Mouse (Mus musculus): ENCODE measurements at regions not wholly inside any gene's neighbourhood (a gene's known extent, or its start where the extent isn't known, plus 50 kb on each side); places are given as distances from the start of the nearest gene placed in this dataset.

DNA sequence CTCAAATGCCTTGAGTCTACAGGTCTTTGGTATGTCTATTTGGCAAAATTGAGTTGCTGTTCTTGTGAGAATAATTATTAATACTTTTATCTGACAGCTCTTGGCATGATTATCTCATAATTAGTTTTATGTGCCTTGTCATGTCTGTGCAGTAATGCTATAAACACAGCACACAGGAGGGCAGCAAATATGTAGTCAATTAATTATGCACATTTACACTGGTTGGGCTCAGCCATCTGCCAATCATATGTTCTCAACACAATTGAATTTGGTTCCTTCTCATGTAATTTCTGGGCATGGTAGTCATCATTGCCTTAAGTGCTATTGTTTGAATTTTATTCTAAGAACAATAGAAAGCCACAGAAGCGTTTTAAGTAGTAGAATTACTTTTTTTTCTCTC lies 1650.7 kb upstream of the Tenm2 start:
- ChIA-PET POLR2A (no interaction called here), CTCF (interaction anchor here in 1 of 4 experiments (0.5 to 0.6 kb wide), 2 partner anchors 103 to 205 kb away, joined by 3 read pairs; no protein-coding TSS in a partner anchor)

DNA sequence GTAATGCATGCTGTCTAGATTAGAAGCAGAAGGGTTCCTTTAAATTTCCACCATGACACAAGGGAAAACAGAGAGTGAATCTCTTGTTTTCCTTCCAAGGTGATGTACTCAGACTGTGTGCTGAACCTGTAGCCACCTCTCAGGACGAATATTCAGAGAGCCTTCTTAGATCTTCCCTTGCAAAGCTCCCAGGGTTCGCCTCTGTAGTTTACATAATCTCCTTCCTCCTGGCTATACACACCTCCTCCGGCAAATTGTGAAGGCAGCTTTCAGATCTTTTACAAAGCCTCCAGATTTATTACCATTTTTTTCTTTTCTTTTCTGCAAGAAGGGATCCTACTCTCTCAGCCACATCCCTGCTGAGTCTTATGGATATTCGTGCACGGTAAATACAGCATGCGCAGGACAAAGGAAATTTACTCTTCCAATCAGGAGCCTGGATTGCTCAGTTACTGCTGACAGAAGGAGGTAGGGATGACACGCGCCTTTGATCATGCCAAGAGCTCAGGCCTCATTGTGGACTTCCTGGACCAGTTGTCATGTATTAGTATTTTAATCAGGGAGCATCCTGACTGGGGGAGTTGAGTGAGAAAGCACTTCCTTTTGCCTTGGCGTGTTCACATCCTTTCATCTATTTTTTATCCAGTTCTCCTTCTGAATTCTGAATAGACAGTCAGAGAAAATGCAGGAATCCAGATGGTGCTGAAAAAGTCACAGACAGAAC lies 1626.0 kb upstream of the Tenm2 start:
- ChIA-PET POLR2A (no interaction called here), CTCF (interaction anchor here in 1 of 4 experiments (0.5 kb wide), 1 partner anchor 488 kb away, joined by 3 read pairs; no protein-coding TSS in a partner anchor)

DNA sequence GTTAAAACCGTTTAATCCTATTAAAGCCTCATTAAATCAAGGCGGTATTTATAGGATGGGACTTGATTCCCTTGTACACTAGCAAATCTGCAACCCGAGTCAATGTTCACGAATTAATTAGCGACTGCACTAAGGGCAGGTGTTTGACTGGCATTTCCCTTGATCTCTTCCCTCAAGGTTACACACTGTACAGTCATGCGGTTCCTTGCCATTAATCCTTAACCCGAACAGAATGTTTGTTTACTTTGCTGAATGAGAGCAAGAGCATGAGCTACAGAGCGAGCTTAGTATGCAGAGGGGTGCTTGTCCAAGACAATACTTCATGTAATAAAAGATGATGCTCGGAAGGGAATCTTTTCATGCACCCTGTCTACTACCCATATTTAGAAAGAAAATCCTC lies 1620.9 kb upstream of the Tenm2 start:
- ChIA-PET POLR2A (no interaction called here), CTCF (no interaction called here)

DNA sequence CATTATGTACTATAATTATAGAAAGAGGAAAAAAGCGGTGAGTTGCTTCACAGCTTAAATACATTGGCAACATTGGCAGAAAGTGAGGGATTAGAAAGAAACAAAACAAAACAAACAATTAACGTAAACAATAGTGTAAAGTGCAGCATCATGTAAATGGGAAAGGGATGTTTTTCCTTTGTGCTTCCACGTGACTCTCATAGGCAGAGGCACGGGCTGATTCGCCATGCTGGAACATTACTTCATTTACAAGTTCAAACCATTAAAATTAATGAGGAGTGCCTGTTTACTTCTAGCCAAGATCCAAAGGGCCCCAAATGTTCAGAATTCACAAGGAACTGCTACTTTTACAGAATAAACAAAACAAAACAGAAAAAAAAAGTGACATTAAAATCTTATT lies 1593.4 kb upstream of the Tenm2 start:
- POLR2A ChIA-PET: no interaction called here
- CTCF ChIA-PET: no interaction called here

DNA sequence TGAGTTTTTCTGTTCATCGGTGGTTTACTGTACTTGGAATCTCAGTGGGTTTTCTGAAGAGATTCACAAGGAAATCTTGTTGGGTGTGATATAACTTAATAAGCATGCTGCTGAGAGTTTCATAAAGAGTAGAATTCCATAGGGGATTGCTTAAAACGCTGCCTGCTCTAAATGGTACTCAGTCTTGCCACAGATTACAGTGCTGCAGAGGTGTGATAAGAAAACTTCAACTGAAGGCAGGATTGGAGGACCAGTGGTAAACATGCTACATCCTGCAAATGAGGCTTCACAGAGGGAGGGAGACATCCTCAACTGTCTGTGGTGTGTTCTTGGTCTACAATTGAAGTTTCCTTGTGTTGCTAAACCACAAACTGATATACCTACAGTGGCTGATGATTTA lies 1592.6 kb upstream of the Tenm2 start:
- CTCF ChIA-PET: no interaction called here
- POLR2A ChIA-PET: no interaction called here

DNA sequence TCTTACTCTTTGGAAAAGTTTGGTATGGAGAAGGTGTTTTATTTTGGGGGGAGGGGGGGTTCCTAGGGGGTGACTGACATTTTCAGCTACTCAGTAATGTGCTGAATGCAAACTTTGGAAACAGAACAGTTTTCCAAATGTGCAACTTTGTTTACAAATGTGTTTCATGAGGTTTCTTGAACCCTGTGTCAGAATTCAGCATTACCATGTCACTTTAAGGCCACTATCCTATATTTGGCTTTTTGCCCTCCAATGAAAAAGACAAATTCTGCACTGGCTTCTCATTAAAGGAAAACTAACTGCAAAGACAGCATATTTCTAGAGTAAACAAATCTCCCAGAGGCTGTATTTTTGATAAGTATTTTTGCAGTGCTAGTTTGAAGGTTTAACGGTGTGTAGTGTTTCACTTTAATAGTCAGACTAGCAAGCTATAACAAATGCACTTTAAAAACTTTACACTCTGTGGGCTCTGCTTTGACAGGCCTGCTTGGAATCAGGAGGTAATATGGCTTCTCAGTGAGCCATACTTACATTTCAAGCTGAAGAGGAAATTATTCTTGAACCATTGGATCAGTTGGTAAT lies 1589.5 kb upstream of the Tenm2 start:
- CTCF ChIA-PET: no interaction called here

DNA sequence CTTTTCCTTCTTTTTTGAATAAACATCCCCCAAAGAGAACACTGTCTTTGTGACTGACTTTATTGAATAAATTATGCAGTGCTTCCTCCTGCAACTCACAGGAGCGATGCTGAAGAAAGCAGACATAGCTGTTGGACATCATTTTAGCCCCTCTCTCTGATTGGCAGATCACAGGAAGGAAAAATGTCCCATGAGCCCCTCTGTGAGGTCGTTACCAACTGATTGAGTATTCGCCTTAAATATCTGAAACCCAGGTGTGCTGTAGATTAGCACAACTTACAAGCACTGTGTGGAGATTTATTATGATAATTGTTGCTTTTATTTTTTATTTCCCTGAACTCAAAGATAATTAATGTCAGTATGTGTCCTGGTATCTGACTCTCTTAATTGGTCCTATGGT lies 1582.4 kb upstream of the Tenm2 start:
- ChIA-PET CTCF (no interaction called here), POLR2A (no interaction called here)

More for the DNA sequence above, 1589.5 kb upstream of the Tenm2 start:
- POLR2A ChIA-PET: no interaction called here

DNA sequence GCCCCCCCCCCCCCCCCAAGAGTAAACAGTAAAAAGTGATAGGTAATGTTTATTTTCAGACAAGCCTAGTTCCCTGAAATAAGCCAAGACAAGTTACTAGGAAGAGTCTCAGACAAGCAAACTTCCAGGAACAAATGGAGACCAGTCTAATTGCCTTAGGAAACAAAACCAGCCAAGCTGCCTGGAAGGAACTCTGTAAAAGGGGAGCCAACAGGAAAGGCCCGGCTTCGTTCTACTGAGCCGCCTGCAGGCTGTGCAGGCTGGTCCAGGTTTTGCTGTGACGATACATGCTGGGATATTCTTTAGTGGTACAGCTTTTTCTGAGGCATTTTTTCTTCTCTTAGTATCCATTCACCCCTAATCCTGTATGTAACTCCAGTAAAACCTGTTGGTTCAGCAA lies 1547.8 kb upstream of the Tenm2 start:
- ChIA-PET POLR2A (no interaction called here), CTCF (no interaction called here)

DNA sequence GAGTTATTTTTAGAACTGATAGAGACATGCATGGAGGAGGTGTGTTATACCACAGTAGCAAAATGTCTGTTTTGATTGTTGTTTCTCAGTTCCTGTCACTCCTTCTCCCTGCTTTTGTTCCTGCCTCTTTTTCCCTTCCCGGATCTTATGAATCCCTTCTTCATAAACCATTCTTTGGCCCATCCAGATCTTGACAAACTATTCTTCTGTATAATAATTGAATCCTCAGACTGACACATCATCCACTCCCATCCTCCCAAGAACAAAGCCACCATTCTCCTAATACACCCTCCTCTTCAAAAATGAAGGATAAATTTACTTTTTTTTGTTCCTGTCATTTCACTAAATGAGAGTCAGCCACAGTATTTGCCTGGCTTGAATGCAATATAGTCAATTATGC lies 1543.8 kb upstream of the Tenm2 start:
- CTCF ChIA-PET: no interaction called here
- POLR2A ChIA-PET: no interaction called here

DNA sequence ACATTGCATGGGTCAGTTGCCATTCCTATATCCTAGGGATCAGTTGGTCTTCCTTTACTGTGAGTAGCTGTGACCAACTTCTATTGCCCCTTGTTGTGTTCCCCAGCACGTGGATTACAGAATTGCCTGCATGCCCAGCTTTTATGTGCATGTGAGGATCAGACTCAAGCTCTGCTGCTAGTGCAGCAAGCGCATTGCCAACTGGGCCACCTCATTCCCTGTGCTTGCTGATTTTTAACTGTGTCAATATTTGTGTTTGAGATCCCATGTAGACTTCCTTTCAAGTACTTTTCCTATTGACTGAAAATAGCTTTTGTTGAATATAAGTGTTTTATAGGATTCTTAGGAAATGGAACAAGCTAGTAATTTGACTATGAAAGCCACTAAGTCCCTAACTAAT lies 1526.5 kb upstream of the Tenm2 start:
- POLR2A ChIA-PET: no interaction called here
- CTCF ChIA-PET: no interaction called here

DNA sequence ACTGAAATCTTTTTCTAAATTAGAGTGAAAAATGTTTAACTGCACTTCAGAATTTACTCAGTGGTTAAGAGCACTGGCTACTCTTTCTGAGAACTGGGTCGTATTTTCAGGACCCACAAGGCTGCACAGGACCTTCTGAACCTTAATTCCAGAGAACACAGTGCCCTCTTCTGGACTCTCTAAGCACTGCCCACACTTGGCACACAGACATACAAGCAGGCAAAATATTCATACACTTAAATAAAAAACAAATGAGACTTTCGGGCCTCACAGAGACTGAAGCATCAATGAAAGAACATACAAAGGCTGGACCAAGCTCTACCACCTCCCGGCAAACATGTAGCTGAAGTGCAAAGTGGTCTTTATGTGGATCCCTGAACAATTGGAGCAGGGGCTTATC lies 1511.8 kb upstream of the Tenm2 start:
- POLR2A ChIA-PET: no interaction called here

DNA sequence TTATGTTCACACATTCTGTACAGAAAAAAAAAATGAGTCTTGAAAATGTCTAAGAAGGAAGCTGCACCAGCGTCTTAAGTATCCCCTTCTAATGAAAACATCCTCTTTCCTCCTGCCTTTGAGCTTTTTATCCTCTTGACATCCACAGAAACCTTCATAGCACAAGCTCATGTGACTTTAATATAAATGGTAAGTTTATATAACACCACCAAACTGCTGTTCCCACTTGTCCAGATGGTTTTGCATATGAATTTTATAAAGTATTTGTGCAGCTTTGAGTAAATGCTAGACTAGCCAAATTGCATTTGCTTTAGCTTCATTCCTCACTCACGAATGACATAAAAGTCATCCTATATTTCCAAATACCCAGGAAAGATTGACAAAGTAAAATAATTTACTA lies 1493.3 kb upstream of the Tenm2 start:
- ChIA-PET CTCF (no interaction called here), POLR2A (no interaction called here)

More for the DNA sequence above, 1511.8 kb upstream of the Tenm2 start:
- CTCF ChIA-PET: interaction anchor here in 1 of 4 experiments (0.6 kb wide), 1 partner anchor 1514 kb away, joined by 4 read pairs; no protein-coding TSS in a partner anchor

DNA sequence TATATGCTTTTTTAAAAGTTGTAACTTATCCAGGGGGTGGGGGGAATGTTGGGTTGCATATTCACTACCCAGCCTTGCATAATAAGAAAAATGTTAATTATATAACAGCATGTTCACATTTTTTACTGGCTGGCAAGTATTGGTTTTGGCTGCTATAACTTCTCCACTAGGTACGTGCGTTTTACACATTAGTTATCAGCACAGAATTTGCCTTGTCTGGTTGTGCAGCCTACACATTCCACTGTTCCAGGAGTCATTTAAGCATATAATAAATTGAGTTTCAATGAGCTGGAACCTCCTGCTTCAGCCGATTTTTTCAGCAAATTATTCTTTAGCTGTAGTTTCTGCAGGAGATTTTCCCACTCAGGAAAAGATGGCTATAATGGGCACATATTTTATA lies 1479.9 kb upstream of the Tenm2 start:
- CTCF ChIA-PET: no interaction called here
- POLR2A ChIA-PET: no interaction called here

DNA sequence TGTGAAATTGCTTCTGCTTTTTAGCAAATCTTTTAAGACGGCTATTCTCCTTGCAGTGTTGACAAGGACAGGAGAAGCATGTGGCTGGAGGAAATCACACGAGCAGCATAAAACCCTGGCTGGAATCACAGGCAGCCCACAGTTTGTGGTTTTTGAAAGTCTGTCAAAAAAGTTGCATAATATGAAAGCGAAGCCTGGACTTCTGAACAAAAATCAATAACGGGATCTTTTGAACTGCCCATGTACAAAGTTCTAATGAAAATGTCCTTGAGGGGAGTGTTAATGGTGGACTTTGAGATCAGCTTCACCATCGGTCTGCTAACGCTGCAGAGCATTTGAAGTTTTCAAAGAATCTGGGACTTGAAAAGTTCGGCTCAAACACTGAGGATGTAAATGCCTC lies 1445.5 kb upstream of the Tenm2 start:
- POLR2A ChIA-PET: no interaction called here
- CTCF ChIA-PET: no interaction called here

DNA sequence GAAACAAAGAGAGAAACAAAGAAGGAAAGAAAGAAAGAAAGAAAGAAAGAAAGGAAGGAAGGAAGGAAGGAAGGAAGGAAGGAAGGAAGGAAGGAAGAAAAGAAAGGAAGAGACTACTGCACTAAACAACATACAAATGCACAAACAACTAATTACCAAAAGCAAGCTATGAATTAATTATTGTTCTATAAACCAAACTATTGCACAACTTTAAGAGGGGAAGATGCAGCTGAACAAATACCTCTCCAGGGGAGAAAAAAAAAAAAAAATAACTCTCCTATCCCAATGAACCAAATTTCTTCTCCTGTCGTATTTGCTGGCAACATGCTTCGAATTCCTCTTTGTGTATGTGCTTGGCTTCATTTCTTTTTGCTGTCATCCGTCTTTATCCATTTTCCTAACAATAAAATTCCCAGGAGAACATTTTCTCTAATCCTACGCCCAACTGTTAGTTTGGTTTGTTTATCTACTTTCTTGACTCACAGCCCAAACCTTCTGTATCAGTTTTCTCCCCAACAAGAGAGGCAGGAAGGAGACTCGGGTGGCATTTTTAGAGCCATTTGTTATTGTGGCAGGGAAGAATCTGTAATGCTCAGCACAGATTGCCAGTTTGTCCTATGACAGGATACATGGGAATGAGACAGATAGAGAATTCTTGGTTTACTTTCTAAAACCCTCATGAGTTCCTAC lies 1437.7 kb upstream of the Tenm2 start:
- ChIA-PET CTCF (no interaction called here), POLR2A (no interaction called here)

Measured in embryonic stem cell, embryonic (primary cell).